Mouse (Mus musculus) C2C12 (cell line): Measurements from ENCODE around the gene Tulp2. TPM values are rescaled to one million over a fixed set of nuclear protein-coding genes. Genes with fewer than 3 reads are reported as not detected.

Source experiments
- H3K27me3 ChIP-seq: one replicate; pipeline ENCODE4 v1.6.1; 2011; ENCODE audit not compliant: control insufficient read depth, insufficient read depth, insufficient read length
- H3K36me3 ChIP-seq: one replicate; pipeline ENCODE4 v1.6.1; 2011; ENCODE audit not compliant: control insufficient read depth, insufficient read depth
- H3K4me3 ChIP-seq: one replicate; pipeline ENCODE4 v1.5.1; 2011; ENCODE audit warnings: mild to moderate bottlenecking, control low read depth; ENCODE audit not compliant: poor library complexity, insufficient read depth, severe bottlenecking
- H3K79me2 ChIP-seq: one replicate; pipeline ENCODE4 v1.6.1; 2011; ENCODE audit not compliant: control insufficient read depth, insufficient read depth
- H3K79me3 ChIP-seq: one replicate; pipeline ENCODE4 v1.6.1; 2011; ENCODE audit warnings: low read depth, control low read depth
- H3ac ChIP-seq: one replicate; pipeline ENCODE3; 2011; ENCODE audit warnings: low read depth; ENCODE audit not compliant: control insufficient read depth, insufficient read length
- CEBPB ChIP-seq: IDR thresholded peaks from one replicate; pipeline ENCODE4 v1.6.1; 2011; ENCODE audit warnings: low read depth, mild to moderate bottlenecking, control low read depth, moderate library complexity
- CTCF ChIP-seq: IDR thresholded peaks from one replicate; pipeline ENCODE4 v1.5.1; 2011; ENCODE audit not compliant: control insufficient read depth, insufficient read depth, insufficient read length
- FOSL1 ChIP-seq: IDR thresholded peaks from one replicate; pipeline ENCODE4 v1.8.0; 2011; ENCODE audit warnings: mild to moderate bottlenecking, low read length; ENCODE audit not compliant: poor library complexity, insufficient read depth, severe bottlenecking
- MAX ChIP-seq: IDR thresholded peaks from one replicate; pipeline ENCODE4 v1.6.1; 2011; ENCODE audit warnings: mild to moderate bottlenecking, control low read depth
- MYOD1 ChIP-seq: IDR thresholded peaks from one replicate; pipeline ENCODE4 v1.6.1; 2011; ENCODE audit warnings: low read depth; ENCODE audit not compliant: control insufficient read depth, insufficient read length
- MYOG ChIP-seq: IDR thresholded peaks from one replicate; pipeline ENCODE4 v1.6.1; 2011; ENCODE audit not compliant: control insufficient read depth, insufficient read length; ENCODE audit errors: extremely low read depth
- USF1 ChIP-seq: IDR thresholded peaks from one replicate; pipeline ENCODE4 v1.6.1; 2011; ENCODE audit warnings: low read depth, mild to moderate bottlenecking, control low read depth, moderate library complexity
- polyA plus RNA-seq: library from polyadenylated mRNA; unstranded; fragments of >200 nt; fragmentation: generic; extraction: Trizol; gene quantifications from one replicate; pipeline ENCODE4 v1.2.1, GENCODE M21; 2012; ENCODE audit warnings: missing spikeins

Gene Tulp2
- polyA plus RNA-seq, 1 experiment = not detected

GRCm38 (mm10) chr7:45561624-45562520 lies 80.2 kb downstream of the Tulp2 start:
- Histone ChIP-seq H3ac (peak overlapping the region; percentile 3), H3K79me2 (no peaks in the 10 kb centered on the region), H3K4me3 (no peak overlapping the region), H3K27me3 (no peaks in the 10 kb centered on the region), H3K36me3 (no peaks in the 10 kb centered on the region), H3K79me3 (no peaks in the 10 kb centered on the region)
- TF ChIP-seq MAX (no peak), FOSL1 (no peak), USF1 (peak; percentile 78), CTCF (no peak), MYOG (no peak), CEBPB (peak; percentile 9), MYOD1 (no peak)

GRCm38 (mm10) chr7:45564811-45565210 lies 83.1 kb downstream of the Tulp2 start:
- Histone ChIP-seq H3K27me3 (no peaks in the 10 kb centered on the region), H3K79me3 (no peaks in the 10 kb centered on the region), H3ac (no peak overlapping the region), H3K79me2 (no peaks in the 10 kb centered on the region), H3K36me3 (no peaks in the 10 kb centered on the region), H3K4me3 (no peak overlapping the region)
- no peak for TF ChIP-seq MAX
- no peak for TF ChIP-seq CTCF

- no peak overlapping the region for H3ac ChIP-seq
- H3K79me3 ChIP-seq = no peaks in the 10 kb centered on the region
- no peaks in the 10 kb centered on the region for H3K27me3 ChIP-seq
- H3K36me3 ChIP-seq = no peaks in the 10 kb centered on the region
- no peak overlapping the region for H3K4me3 ChIP-seq
- no peaks in the 10 kb centered on the region for H3K79me2 ChIP-seq
- TF ChIP-seq USF1 = no peak
- TF ChIP-seq FOSL1 = no peak
- no peak for TF ChIP-seq MYOD1
- no peak for TF ChIP-seq CTCF
- TF ChIP-seq CEBPB = no peak
- TF ChIP-seq MYOG = no peak
- TF ChIP-seq MAX = no peak
These were observed 83.8 kb downstream of the Tulp2 start for GRCm38 (mm10) chr7:45565446-45565845.

GRCm38 (mm10) chr7:45567112-45567779 lies 85.6 kb downstream of the Tulp2 start:
- Histone ChIP-seq H3K79me2 (peaks cover 9% of the 10 kb centered on the region), H3K27me3 (no peaks in the 10 kb centered on the region), H3K36me3 (no peaks in the 10 kb centered on the region), H3K79me3 (no peaks in the 10 kb centered on the region), H3K4me3 (no peak overlapping the region), H3ac (no peak overlapping the region)
- no peak for TF ChIP-seq CTCF
- no peak for TF ChIP-seq USF1

DNA sequence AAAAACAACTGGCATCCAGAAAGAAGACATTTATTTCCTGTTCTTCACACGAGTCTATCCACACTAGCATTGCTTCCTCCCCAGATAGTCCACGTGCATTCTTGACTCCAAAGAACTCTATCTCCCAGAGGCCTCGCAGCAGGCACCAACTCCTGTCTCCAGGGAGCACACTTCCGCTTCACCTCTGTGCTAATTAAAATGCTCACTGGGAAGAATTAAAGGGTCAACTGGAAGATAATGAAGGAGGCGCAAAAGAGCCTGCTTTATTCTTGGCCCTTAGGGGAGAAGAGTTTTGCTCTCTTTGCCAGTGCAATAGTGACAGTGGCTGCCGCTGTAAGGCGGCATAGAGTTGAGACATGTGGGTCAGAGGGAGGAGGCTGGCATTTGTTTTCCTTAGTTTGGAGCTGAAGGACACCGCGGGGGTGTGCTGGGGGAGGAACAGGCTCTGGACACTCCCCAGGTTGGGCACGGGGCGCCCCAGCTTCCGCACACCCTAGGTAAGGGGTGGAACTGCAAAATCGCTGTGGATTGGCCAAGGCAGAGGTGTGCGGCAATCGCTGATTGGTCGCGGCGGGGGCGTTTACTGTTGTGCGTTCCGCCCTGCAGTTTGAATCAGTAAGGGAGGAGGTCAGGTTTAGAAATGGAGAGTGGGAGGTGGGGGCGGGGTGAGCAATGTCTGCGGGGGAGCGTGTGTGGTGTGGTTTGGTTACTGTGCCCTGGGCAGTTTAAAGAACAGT lies 86.3 kb downstream of the Tulp2 start:
- Histone ChIP-seq H3K36me3 (no peaks in the 10 kb centered on the region), H3K27me3 (no peaks in the 10 kb centered on the region), H3K79me3 (no peaks in the 10 kb centered on the region), H3K4me3 (no peak overlapping the region), H3K79me2 (peaks cover 9% of the 10 kb centered on the region), H3ac (no peak overlapping the region)
- no peak for TF ChIP-seq MAX
- TF ChIP-seq MYOG = no peak
- no peak for TF ChIP-seq FOSL1
- no peak for TF ChIP-seq MYOD1
- TF ChIP-seq CEBPB = no peak
- no peak for TF ChIP-seq USF1
- TF ChIP-seq CTCF = no peak
